Mouse (Mus musculus) liver, embryonic 14.5 days (tissue): ENCODE results near the gene Vasp.

Experiments used
- CTCF ChIP-seq: IDR thresholded peaks from 2 replicates; pipeline ENCODE4 v1.5.1; 2016; ENCODE audit warnings: antibody characterized with exemption, low read depth, control low read depth
- EP300 ChIP-seq: IDR thresholded peaks from 2 replicates; pipeline ENCODE4 v1.6.1; 2016; ENCODE audit warnings: antibody characterized with exemption, low read depth

DNA sequence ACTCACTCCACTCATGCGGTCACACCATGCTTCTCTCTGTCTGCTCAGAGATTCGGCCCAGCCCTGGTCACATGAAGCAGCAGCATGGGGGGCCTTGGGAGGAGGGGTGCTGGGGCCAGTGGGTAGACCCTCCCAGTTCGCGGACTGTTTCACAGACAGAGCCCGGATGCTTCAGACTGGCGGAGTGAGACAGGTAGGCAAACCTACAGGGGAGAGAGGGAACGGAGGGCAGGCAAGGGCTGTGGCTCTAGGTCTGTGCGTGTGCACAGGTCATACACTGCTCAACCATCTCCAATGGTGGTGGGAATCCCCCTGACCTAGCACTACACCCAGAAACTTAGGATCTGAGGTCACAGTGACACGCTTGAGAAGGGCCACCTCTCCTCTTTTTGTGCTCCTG, 47.8 kb upstream of the Vasp start:
- TF ChIP-seq CTCF (no peak), EP300 (no peak)
